Mouse (Mus musculus) cerebellum, adult 2 months (tissue): ENCODE results near the gene Tenm3.

Experiments
- CTCF ChIP-seq: fragments of 200-500 bp; IDR thresholded peaks from 2 replicates; pipeline ENCODE4 v1.5.1; 2011; ENCODE audit warnings: low read depth, mild to moderate bottlenecking, control low read depth, low read length, moderate library complexity, borderline replicate concordance; ENCODE audit not compliant: insufficient read depth
- POLR2A ChIP-seq: fragments of 200-500 bp; IDR thresholded peaks from 2 replicates; pipeline ENCODE4 v1.6.1; 2011; ENCODE audit warnings: low read length, control low read depth, borderline replicate concordance; ENCODE audit not compliant: insufficient read depth

DNA sequence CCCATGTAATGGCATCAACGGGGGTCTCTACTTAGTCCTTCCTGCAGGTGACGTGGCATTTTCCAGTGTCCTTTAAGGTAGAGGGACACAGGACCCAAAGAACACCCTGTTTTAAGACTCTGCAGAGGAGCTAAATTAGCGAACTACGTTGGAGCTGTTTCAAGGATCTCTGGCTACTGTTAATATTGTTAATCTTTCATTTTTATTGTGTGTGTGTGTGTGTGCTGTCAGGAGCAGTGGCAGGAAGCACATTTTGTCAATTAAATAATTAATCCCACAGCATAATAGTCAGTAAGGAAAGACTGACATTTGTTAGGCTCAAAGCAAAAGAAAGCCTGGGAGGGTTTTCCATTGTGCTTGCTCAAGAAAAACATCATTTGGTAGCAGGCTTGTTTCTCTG lies 172.4 kb downstream of the Tenm3 start:
- TF ChIP-seq CTCF (no peak), POLR2A (no peak)
